Mouse (Mus musculus): ENCODE data around the gene Sncb.

GRCm38 (mm10) chr13:54757093-54757830 is 9.1 kb downstream of the Sncb start:
- no peak for TF ChIP-seq POLR2AphosphoS2 (IDR thresholded peaks at IDR 0.05; ENCODE audit: low read length)
- TF ChIP-seq POLR2A (IDR thresholded peaks at IDR 0.05; ENCODE audit: control insufficient read depth in 1 of 2, insufficient read depth in 1 of 2, low read depth in 1 of 2, low read length in 2 of 2, poor library complexity in 1 of 2): no peak
- TF ChIP-seq CTCF (IDR thresholded peaks at IDR 0.05 in 2 of 3, conservative IDR thresholded peaks at IDR 0.05 in 1 of 3; ENCODE audit: control insufficient read depth in 1 of 3, insufficient read depth in 1 of 3, low read depth in 2 of 3, low read length in 3 of 3, poor library complexity in 1 of 3, severe bottlenecking in 1 of 3): no peak
- no peak for TF ChIP-seq ZKSCAN1 (IDR thresholded peaks at IDR 0.05; ENCODE audit: low read depth, low read length)
- TF ChIP-seq MAX (IDR thresholded peaks at IDR 0.05; ENCODE audit: low read length): no peak
- TF ChIP-seq CHD2 (IDR thresholded peaks at IDR 0.05; ENCODE audit: low read length): no peak
- no peak for TF ChIP-seq MEF2A (IDR thresholded peaks at IDR 0.05; ENCODE audit: extremely low read depth, insufficient replicate concordance, low read depth, low read length, poor library complexity, severe bottlenecking)
- no peak for TF ChIP-seq ZMIZ1 (IDR thresholded peaks at IDR 0.05; ENCODE audit: low read depth, low read length)
- TF ChIP-seq SIN3A (IDR thresholded peaks at IDR 0.05; ENCODE audit: low read length): no peak
- no peak for TF ChIP-seq NELFE (IDR thresholded peaks at IDR 0.05; ENCODE audit: low read depth, low read length)
- no peak for TF ChIP-seq EP300 (IDR thresholded peaks at IDR 0.05; ENCODE audit: low read depth in 1 of 2, low read length in 2 of 2)
